Mouse (Mus musculus): ENCODE results near the gene Shank1. TPM values are rescaled to one million over a fixed set of nuclear protein-coding genes. Genes with fewer than 3 reads are reported as not detected.

Gene Shank1
- total RNA-seq, 2 experiments from 2014 or later, result 1.00 to 1.5 TPM

- DNase-seq, result no peak
- intact Hi-C loops (cut with DNase I), result no loop called here
These were observed 26.3 kb downstream of the Shank1 start for GRCm38 (mm10) chr7:44336046-44337021.

DNA sequence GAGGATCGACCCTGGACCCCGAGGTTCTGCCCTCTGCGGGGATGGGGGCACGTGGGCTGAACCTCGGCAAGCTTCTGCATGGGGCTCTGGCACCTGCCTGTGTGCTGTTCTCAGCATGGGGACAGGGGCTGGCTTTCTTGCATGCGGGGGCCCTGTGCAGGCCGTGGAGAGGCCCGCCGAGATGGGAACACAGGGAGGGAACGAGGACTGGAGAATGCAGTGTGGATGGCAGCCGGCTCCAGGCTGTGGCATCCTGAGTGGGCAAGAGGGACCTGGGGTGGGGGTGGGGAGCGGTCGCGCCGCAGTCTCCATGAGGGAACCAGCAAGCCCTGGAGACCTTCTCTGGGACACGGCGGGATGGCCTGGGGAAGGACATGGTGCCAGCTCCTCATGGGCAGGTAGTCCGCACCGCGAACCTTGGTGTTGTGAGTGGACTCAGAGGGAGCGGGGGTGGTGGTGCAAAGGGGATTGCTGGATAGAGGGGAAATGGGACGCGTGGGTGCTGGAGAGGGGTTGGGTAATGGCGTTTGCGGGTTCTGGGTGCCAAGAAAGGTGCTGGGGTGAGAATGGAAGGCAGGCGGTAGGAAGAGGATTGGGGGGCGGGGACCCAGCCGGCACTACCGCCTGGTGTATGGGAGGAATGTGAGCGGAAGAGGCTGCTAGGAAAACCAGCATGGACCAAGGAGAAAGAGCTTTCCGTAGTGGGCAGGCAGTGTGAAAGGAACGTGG is 27.2 kb downstream of the Shank1 start:
- intact Hi-C loops (cut with DNase I), result no loop called here
- no peak for DNase-seq

- intact Hi-C loops (cut with DNase I), result no loop called here
- DNase-seq, result no peak
These were observed 30.2 kb downstream of the Shank1 start for GRCm38 (mm10) chr7:44340226-44340625.

DNA sequence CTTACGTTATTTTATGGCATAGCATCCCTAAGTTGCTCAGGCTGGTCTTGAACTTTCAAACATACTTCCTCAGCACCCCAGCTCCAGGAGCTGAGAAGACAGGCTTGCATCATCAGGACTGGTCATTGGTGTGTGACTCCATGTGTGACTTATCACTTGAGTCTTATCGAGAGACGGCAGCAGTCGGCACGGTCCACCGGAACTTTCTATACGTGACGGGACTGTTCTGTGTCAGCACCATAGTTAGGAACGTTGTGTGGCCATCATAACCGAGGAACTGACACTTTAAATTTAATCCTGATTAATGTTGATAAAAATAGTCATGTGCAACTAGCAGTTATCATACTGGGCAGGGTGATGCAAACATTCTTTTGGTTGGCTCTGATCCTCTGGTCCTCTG is 31.1 kb downstream of the Shank1 start:
- DNase-seq, result no peak
- intact Hi-C loops (cut with DNase I), result no loop called here

DNA sequence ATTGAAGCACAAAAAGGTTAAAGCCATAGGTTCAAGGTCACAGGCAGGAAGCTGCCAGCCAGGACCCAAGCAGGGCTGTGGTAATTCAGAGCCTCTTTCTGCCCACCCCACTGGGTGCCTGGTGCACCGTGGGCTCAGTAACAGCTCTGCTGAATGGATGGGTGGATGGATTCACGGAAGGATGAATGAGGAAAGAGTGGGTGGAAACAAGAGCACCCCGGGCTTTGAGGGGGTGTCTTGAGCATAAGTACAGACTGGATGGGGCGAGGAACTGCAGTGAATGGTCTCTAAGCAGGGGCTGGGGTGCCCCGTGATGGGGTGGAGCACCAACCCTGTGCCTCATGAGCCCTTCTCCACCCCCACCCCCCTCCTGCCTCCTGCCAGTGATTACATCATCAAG is 31.7 kb downstream of the Shank1 start:
- intact Hi-C loops (cut with DNase I), result no loop called here
- no peak for DNase-seq

DNA sequence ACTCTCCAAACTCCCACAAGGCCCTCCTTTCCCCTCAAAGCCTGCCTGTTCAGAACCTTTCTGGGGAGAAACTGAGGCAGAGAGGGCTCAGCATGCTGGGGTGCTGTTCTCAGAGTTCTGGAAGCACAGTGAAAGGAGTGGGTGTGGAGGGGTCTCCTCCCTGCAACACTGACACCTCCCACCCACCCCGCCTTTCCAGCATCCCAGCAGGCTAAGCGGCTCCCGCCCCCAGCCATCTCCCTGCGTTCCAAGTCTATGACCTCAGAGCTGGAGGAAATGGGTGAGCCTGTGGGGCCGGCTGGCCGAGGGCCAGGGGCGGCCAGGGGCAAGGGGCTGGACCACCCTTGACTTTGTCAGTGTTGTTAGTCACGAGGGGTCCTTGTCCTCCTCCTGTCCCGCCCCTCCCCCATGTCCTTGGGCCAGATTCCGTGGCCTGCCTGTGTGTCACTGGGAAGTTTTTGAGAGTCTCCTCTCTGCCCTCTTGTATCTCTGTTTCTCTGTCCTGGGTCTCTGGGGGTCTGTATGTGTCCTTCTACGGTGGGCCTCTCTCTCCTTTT is 33.5 kb downstream of the Shank1 start:
- intact Hi-C loops (cut with DNase I), result no loop called here
- DNase-seq, result no peak

GRCm38 (mm10) chr7:44344622-44345021 is 34.6 kb downstream of the Shank1 start:
- intact Hi-C loops (cut with DNase I), result no loop called here
- no peak for DNase-seq

- intact Hi-C loops (cut with DNase I), result no loop called here
- DNase-seq, result no peak
These were observed 39.0 kb downstream of the Shank1 start for GRCm38 (mm10) chr7:44349043-44349442.

DNA sequence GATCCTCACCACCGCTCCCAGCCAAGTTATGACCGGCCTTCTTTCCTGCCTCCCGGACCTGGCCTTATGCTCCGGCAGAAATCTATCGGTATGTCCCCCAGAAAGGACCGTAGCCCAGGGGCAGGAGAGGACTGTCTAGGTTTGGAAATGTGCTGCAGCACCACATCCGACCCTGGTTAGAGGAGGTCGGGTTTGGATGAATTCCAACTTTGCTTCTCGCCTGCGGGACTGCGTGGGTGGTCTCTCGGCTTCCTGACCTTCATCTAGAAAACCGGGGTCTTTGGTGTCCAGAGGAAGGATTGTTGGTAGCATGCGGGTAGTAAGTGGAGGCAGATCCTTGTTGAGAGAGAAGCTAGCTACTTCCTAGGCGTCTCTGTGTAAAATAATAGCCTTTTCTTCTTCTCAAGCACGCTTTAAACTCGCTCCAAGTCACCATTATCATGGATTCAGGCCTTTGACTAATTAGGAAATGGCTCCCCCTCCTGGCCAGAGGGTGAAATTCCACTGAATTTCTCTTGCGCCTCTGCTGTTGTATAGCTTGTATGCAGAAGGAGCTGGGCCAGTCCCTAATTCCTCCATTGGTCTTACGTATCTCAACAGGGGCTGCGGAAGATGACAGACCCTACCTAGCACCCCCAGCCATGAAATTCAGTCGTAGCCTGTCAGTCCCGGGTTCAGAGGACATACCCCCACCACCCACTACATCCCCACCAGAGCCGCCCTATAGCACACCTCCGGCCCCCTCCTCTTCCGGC is 41.1 kb downstream of the Shank1 start:
- intact Hi-C loops (cut with DNase I), result loop anchor here (1.0 to 10.0 kb wide), 2 partner anchors 46 to 89 kb away; partner anchors contain the start of gene Clec11a
- DNase-seq, result peak; percentile 67 to 73

GRCm38 (mm10) chr7:44351881-44352749 is 42.1 kb downstream of the Shank1 start:
- intact Hi-C loops (cut with DNase I), result loop anchor here (1.0 to 10.0 kb wide), 2 partner anchors 47 to 90 kb away; partner anchors contain the start of gene Clec11a
- no peak for DNase-seq

DNA sequence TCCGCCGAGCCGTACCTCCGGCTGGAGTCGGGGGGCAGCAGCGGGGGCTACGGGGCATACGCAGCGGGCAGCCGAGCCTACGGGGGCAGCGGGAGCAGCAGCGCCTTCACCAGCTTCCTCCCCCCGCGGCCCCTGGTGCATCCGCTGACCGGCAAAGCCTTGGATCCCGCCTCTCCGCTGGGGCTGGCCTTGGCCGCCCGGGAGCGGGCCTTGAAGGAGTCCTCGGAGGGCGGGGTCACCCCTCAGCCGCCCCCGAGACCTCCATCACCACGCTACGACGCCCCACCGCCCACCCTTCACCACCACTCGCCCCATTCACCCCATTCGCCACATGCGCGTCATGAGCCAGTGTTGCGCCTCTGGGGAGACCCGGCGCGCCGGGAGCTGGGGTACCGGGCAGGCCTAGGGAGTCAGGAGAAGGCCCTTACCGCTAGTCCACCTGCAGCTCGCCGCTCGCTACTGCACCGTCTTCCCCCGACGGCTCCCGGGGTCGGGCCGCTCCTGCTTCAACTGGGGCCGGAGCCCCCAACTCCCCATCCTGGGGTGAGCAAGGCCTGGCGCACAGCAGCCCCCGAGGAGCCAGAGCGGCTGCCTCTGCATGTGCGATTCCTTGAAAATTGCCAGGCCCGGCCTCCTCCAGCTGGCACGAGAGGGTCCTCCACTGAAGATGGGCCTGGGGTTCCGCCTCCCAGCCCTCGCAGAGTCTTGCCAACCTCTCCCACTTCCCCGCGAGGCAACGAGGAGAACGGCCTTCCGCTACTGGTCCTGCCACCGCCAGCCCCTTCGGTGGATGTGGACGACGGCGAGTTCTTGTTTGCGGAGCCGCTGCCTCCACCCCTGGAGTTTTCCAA is 42.9 kb downstream of the Shank1 start:
- no peak for DNase-seq
- intact Hi-C loops (cut with DNase I), result loop anchor here (10.0 kb wide), 1 partner anchor 48 kb away; the partner anchor contains the start of gene Clec11a

GRCm38 (mm10) chr7:44353601-44354340 is 43.7 kb downstream of the Shank1 start:
- intact Hi-C loops (cut with DNase I), result loop anchor here (10.0 kb wide), 1 partner anchor 49 kb away; the partner anchor contains the start of gene Clec11a

DNA sequence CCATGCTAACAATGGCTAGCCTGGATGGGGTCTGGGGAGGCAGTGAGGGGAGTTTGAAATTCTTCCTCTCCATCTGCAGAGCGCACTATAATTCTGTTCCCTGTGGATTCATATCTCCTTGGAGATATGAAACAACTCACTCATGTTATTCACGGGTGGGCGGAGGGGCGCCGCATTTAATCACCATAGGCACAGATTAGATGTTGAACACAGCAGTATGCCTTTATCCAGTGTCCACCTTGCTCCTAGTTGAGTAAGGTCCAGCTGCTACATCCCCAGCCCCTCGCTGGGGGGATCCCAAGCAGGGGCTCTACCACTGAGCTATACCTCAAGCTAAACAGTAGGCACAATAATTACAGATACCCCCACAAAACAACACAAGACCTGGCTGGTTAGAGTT is 45.4 kb downstream of the Shank1 start:
- intact Hi-C loops (cut with DNase I), result loop anchor here (10.0 kb wide), 1 partner anchor 51 kb away; the partner anchor contains the start of gene Clec11a
- no peak for DNase-seq

More at GRCm38 (mm10) chr7:44353601-44354340, 43.7 kb downstream of the Shank1 start:
- no peak for DNase-seq

- no peak for DNase-seq
- intact Hi-C loops (cut with DNase I), result loop anchor here (10.0 kb wide), 1 partner anchor 52 kb away; the partner anchor contains the start of gene Clec11a
These were observed 46.8 kb downstream of the Shank1 start for GRCm38 (mm10) chr7:44356590-44357481.

GRCm38 (mm10) chr7:44357531-44357930 is 47.5 kb downstream of the Shank1 start:
- intact Hi-C loops (cut with DNase I), result loop anchor here (10.0 kb wide), 1 partner anchor 53 kb away; the partner anchor contains the start of gene Clec11a
- no peak for DNase-seq

DNA sequence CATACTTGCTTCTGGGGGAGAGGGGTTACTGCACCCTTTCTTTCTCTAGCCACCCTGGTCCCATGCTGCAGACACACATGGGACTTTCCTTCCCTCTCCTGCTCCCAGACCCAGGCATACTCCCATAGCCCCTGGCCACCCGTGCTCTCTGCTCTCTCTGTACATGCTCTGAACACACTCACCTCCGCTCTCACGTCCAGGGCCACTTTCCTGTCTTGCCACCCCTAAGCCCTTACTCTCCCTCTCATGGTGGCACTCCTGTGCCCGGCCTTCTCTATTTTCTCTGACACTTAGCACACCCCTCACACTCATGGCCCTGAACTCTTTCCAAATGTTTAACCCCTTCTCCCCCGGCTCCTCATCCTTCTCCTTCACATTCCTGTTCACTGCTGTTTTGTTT is 48.0 kb downstream of the Shank1 start:
- DNase-seq, result no peak

More for the DNA sequence above, 48.0 kb downstream of the Shank1 start:
- intact Hi-C loops (cut with DNase I), result loop anchor here (10.0 kb wide), 1 partner anchor 53 kb away; the partner anchor contains the start of gene Clec11a

Data from heart, postnatal 36 days (tissue).